Mouse (Mus musculus) kidney, adult 2 months (tissue): ENCODE data around the gene Gys2. TPM values are rescaled to one million over a fixed set of nuclear protein-coding genes. Genes with fewer than 3 reads are reported as not detected.
A peak's percentile ranks its signal among the peaks of the same experiment; 100 is the strongest.

Experiments used
- DNase-seq: peaks from one replicate; pipeline ENCODE4 v3.0.0; 2021
- H3K27ac ChIP-seq: fragments of 200-500 bp; 2 replicates; pipeline ENCODE4 v1.5.1; 2012; ENCODE audit warnings: low read depth, low read length, control low read depth, inconsistent platforms; ENCODE audit not compliant: insufficient read depth
- H3K27me3 ChIP-seq: fragments of 200-500 bp; replicated peaks from 2 replicates; pipeline ENCODE4 v1.6.1; 2012; ENCODE audit warnings: mild to moderate bottlenecking, moderate library complexity, low read length, inconsistent platforms; ENCODE audit not compliant: control insufficient read depth, insufficient read depth
- H3K36me3 ChIP-seq: fragments of 200-500 bp; 2 replicates; pipeline ENCODE4 v1.6.1; 2012; ENCODE audit warnings: mild to moderate bottlenecking, moderate library complexity, low read length, inconsistent platforms; ENCODE audit not compliant: control insufficient read depth, insufficient read depth
- H3K4me1 ChIP-seq: fragments of 200-500 bp; 2 replicates; pipeline ENCODE4 v1.6.1; 2011; ENCODE audit warnings: low read length; ENCODE audit not compliant: control insufficient read depth, insufficient read depth
- H3K4me3 ChIP-seq: fragments of 200-500 bp; 2 replicates; pipeline ENCODE4 v1.5.1; 2011; ENCODE audit warnings: mild to moderate bottlenecking, low read depth, low read length, control low read depth; ENCODE audit not compliant: insufficient read depth
- CTCF ChIP-seq: fragments of 200-500 bp; conservative IDR thresholded peaks from 2 replicates; pipeline ENCODE4 v1.5.1; 2011; ENCODE audit warnings: low read depth, mild to moderate bottlenecking, control low read depth, low read length, moderate library complexity, mixed read lengths; ENCODE audit not compliant: insufficient read depth, insufficient read length
- POLR2A ChIP-seq: fragments of 200-500 bp; IDR thresholded peaks from one replicate; pipeline ENCODE4 v1.6.1; 2011; ENCODE audit warnings: low read depth, low read length, control low read depth
- WGBS: fragments of 180-500 bp; shearing (Covaris S2); methylation state at CpG from one replicate; pipeline ENCODE4 v1.1.7; 2018; 5-methylcytosine and 5-hydroxymethylcytosine counted together
- polyA plus RNA-seq: library from polyadenylated mRNA; depleted of rRNA; stranded (reverse); fragments of >200 nt; gene quantifications from 2 replicates; pipeline ENCODE4 v1.2.3, GENCODE M21; 2012

Gys2 gene
- polyA plus RNA-seq, 1 experiment: 14.8 TPM

DNA sequence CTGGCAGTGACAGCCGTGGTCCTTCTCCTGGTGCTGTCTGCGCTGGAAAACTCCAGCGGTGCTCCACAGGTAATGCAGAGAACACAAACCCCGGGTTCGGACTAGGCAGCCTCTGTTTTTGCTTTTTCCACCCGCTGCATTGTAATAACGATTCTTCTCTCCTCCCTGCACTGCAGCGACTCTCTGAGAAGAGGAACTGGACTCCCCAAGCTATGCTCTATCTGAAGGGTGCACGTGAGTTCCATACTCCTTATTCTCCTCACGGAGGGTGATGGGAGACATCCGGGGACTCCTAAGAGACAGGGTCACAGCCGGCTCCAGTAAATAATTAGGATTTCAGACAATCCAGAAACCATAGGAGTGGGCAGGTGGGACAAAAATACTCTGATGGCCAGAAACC, 59.1 kb downstream of the Gys2 start:
- no peak for DNase-seq
- WGBS: 20% methylated on average over 12 of the region's 12 CpGs
- H3K36me3 ChIP-seq: no peaks in the 10 kb centered on the region
- H3K27me3 ChIP-seq: no peaks in the 10 kb centered on the region; the same call in 1 of the 2 replicates
- no peak overlapping the region for H3K27ac ChIP-seq
- no peak for TF ChIP-seq CTCF
- TF ChIP-seq POLR2A: no peak
- H3K4me1 ChIP-seq: no peaks in the 10 kb centered on the region
- no peak overlapping the region for H3K4me3 ChIP-seq

DNA sequence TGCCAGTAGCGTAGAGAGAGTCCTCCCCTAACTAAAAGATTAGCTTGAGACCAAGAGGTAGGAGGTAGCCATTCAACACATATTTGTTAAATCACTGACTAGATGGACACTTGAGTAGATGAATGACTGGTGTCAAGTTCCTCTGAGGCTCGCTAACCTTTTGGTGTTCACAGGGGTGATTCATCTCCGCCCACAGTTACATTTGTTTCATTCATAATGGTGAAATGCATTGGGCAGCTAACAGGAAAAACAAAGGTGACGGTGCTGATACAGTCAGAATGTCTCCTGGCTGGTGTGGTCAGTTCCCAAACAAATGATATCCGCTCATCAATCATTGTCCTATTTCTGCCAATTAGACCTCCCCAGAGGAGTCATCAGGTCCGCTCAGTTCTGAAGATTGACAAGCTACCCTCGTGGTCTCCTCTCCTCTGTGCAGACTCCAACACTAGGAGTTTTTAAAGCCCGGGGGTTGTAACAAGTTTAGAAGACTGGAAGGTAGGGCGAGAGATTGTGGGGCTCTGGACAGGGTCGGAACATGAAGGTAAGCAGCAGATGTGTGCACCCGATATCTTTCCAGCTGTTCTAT, 59.9 kb downstream of the Gys2 start, which contains the start of gene Spx:
Spx (plus strand) TSS at position 536 of the 586 bp plus-strand sequence.
- no peak for DNase-seq
- Histone ChIP-seq H3K36me3 (no peaks in the 10 kb centered on the region), H3K4me1 (no peaks in the 10 kb centered on the region), H3K4me3 (no peak within 1 kb of the TSS), H3K27me3 (no peaks in the 10 kb centered on the region; the same call in 1 of the 2 replicates), H3K27ac (no peak within 1 kb of the TSS)
- WGBS: 66% methylated on average over 11 of the region's 11 CpGs
- TF ChIP-seq POLR2A (no peak), CTCF (no peak)

DNA sequence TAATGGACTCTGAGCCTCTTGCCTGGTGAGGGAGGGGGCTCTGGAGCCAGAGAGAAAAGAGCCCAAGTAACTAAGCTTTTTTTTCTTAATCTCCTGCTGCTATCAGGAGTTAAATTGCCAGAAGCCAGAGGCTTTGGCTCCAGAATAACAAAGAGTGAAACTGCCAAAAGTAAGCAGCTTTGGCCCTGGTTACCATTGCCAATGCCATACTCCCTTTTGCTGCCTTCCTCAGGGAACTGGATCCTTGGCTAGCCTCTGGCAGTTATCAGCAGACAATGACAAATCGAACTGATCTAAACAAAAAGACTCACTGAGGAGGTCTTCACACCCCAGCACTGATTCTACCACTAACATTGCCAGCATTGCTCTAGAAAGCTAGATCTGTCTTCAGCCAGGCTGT, 61.8 kb downstream of the Gys2 start:
- Histone ChIP-seq H3K4me1 (no peaks in the 10 kb centered on the region), H3K36me3 (no peaks in the 10 kb centered on the region), H3K27ac (no peak overlapping the region), H3K27me3 (no peaks in the 10 kb centered on the region; the same call in 1 of the 2 replicates), H3K4me3 (no peak overlapping the region)
- 57% methylated on average over 1 of the region's 1 CpGs for WGBS
- TF ChIP-seq CTCF (no peak), POLR2A (no peak)
- no peak for DNase-seq

DNA sequence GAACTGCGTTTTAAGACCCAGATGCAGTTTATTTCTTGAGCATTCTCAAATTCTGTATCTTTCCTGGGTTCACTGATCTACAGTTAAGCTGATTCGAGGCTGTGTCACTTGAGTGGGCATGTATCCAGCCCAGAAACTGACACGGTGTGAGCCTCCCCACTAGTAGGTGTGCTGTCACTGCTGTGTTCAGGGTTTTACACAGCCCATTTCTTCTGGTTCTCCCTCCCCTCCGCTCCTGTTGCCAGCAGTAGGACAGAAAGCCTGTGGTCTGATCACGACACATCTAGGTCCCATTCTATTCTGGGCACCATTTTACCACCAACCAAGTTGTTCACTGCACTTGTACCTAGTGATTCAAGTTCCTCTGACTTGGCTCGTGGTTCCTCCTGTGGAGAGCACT, 77.2 kb downstream of the Gys2 start:
- Histone ChIP-seq H3K4me3 (no peak overlapping the region), H3K27me3 (no peaks in the 10 kb centered on the region), H3K36me3 (peaks cover 4% of the 10 kb centered on the region), H3K4me1 (no peaks in the 10 kb centered on the region), H3K27ac (no peak overlapping the region)
- WGBS: 80% methylated on average over 6 of the region's 6 CpGs
- TF ChIP-seq POLR2A (no peak), CTCF (no peak)
- no peak for DNase-seq

DNA sequence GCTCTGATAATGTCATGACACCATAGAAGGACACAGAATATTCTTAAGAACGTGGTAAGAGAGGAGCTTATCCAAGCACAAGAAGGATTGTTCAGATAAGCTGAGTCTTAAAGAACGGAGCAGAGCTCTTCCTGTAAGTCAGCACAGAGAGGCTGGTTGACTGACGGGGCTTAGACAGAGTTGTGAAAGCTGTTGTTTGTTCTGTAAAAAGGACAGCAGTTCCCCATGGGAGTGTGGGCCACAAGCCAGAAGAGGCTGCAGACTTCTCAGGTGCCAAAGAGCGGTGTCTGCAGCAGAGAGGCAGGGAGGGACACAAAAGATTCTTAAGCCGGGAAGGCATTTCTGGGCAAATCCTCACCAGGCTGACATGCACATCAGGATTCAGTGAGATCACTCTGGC, 78.2 kb downstream of the Gys2 start:
- Histone ChIP-seq H3K36me3 (peaks cover 4% of the 10 kb centered on the region), H3K4me3 (no peak overlapping the region), H3K4me1 (no peaks in the 10 kb centered on the region), H3K27ac (no peak overlapping the region), H3K27me3 (no peaks in the 10 kb centered on the region)
- no peak for DNase-seq
- WGBS: 89% methylated on average over 5 of the region's 5 CpGs
- TF ChIP-seq CTCF: no peak
- TF ChIP-seq POLR2A: no peak

DNA sequence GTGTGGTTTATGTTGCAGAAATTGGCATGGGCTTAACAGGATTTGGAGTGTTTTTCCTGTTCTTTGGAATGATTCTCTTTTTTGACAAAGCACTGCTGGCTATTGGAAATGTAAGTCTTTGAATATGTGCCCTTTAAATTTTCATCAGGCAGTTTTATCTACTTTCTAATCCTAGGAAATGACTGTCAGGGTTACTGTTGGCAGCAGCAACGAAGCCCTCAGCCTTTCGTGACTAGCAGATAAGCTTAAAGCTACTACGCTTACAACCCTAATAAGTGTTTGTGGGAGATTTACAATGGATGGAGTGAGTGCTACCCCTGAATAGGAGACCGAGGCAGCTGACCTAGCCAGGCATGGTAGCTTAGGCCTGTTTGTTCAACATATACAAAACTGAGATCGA, 80.6 kb downstream of the Gys2 start:
- TF ChIP-seq POLR2A: no peak
- TF ChIP-seq CTCF: no peak
- no peak for DNase-seq
- Histone ChIP-seq H3K27ac (no peak overlapping the region), H3K36me3 (peaks cover 4% of the 10 kb centered on the region), H3K4me3 (no peak overlapping the region), H3K4me1 (0 out of 2 replicates have a peak, but pooled peaks cover 4% of the 10 kb centered on the region), H3K27me3 (no peaks in the 10 kb centered on the region)
- WGBS: 85% methylated on average over 5 of the region's 5 CpGs

DNA sequence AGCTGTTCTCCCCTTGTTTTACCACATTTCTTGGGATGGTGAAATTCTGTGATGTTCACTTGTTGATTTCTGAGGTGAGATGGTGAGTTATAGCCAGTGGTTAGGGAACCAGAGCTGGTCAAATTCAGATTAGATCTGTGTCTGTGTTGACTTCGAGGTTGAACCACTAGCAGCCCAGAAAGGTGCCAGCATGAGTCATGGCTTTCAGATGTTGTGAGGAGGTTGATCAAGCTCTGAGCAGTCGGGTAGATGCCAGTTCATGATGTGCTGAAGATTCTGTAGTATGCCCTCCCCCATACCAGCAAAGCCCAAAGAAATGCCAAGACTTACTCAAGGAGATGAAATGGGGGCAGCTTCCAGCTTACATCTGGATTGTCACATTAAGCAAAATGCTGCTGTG, 83.8 kb downstream of the Gys2 start:
- DNase-seq: no peak
- Histone ChIP-seq H3K27ac (no peak overlapping the region), H3K4me3 (no peak overlapping the region), H3K27me3 (no peaks in the 10 kb centered on the region), H3K4me1 (0 out of 2 replicates have a peak, but pooled peaks cover 4% of the 10 kb centered on the region), H3K36me3 (peaks cover 4% of the 10 kb centered on the region)
- TF ChIP-seq CTCF: no peak
- TF ChIP-seq POLR2A: no peak
- 64% methylated on average over 2 of the region's 2 CpGs for WGBS

DNA sequence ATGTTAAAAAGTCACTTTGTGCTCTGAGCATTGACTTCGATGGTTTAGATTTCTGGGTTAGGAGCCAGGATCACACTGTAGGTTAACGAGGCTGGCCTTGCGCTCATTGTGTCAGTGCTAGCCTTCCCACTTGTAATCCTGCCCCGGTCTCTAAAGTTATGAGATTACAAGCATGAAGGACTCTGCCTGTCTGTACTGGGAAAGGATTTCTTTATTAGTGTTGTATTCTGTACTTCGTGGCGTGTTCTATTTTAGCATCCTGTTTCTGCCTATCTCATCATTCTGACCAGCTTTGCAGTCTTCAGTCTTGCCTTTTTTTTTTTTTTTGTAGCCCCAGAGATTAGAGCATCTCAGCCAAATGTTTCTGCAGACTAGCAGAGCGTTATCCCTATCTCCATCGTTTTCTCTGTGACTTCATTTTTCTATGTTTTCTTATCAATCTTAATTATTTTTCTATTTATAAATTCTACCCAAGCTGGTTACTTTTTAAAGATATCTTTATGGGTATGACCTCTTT, 85.1 kb downstream of the Gys2 start:
- Histone ChIP-seq H3K36me3 (no peaks in the 10 kb centered on the region), H3K4me3 (peak overlapping the region; percentile 75), H3K27ac (no peak overlapping the region), H3K4me1 (0 out of 2 replicates have a peak, but pooled peaks cover 4% of the 10 kb centered on the region), H3K27me3 (no peaks in the 10 kb centered on the region)
- no peak for DNase-seq
- no peak for TF ChIP-seq CTCF
- no peak for TF ChIP-seq POLR2A
- WGBS: 12% methylated on average over 8 of the region's 8 CpGs
